Mouse (Mus musculus) heart, embryonic 13.5 days (tissue): ENCODE measurements around the gene Gimap1. TPM values are rescaled to one million over a fixed set of nuclear protein-coding genes. Genes with fewer than 3 reads are reported as not detected.

Source experiments
- ATAC-seq: fragments of 200-750 bp; cut with Nextera tagmentation; 2 replicates; pipeline ENCODE4 v1.8.0; 2017; ENCODE audit warnings: moderate TSS enrichment; ENCODE audit not compliant: insufficient number of reproducible peaks, low FRiP score, low TSS enrichment; ENCODE audit errors: extremely low read depth
- H3K27ac ChIP-seq: fragments of 300-500 bp; sonication (generic); replicated peaks from 2 replicates; pipeline ENCODE4 v1.5.1; 2015; ENCODE audit warnings: moderate library complexity, mild to moderate bottlenecking, inconsistent platforms
- H3K27me3 ChIP-seq: fragments of 300-500 bp; sonication (generic); replicated peaks from 2 replicates; pipeline ENCODE4 v1.6.1; 2015; ENCODE audit warnings: mild to moderate bottlenecking, inconsistent platforms
- H3K36me3 ChIP-seq: fragments of 300-500 bp; sonication (generic); 2 replicates; pipeline ENCODE4 v1.6.1; 2015; ENCODE audit warnings: mild to moderate bottlenecking, inconsistent platforms
- H3K4me1 ChIP-seq: fragments of 300-500 bp; sonication (generic); 2 replicates; pipeline ENCODE4 v1.6.1; 2015; ENCODE audit warnings: inconsistent platforms
- H3K4me2 ChIP-seq: fragments of 300-500 bp; sonication (generic); 2 replicates; pipeline ENCODE4 v1.6.1; 2015; ENCODE audit warnings: inconsistent platforms, mild to moderate bottlenecking, moderate library complexity
- H3K4me3 ChIP-seq: fragments of 300-500 bp; sonication (generic); 2 replicates; pipeline ENCODE4 v1.5.1; 2015; ENCODE audit warnings: moderate library complexity, mild to moderate bottlenecking, inconsistent platforms
- H3K9ac ChIP-seq: fragments of 300-500 bp; sonication (generic); 2 replicates; pipeline ENCODE4 v1.6.1; 2015; ENCODE audit warnings: inconsistent platforms, mild to moderate bottlenecking, moderate library complexity
- H3K9me3 ChIP-seq: fragments of 300-500 bp; sonication (generic); 2 replicates; pipeline ENCODE4 v1.6.1; 2016; ENCODE audit warnings: inconsistent platforms
- WGBS: fragments of 180-500 bp; shearing (Covaris S2); methylation state at CpG from one replicate; pipeline ENCODE4 v1.1.7; 2015; ENCODE audit warnings: mixed read lengths; 5-methylcytosine and 5-hydroxymethylcytosine counted together
- polyA plus RNA-seq: library from polyadenylated mRNA; unstranded; fragments of >200 nt; fragmentation: Nextera tagmentation; extraction: Ambion mirVana; gene quantifications from 2 replicates; pipeline ENCODE4 v1.2.1, GENCODE M21; 2015

Gimap1 gene
- polyA plus RNA-seq, 1 experiment from 2014 or later: 24.2 TPM

- Histone ChIP-seq H3K4me3 (no peak overlapping the region), H3K27me3 (no peaks in the 10 kb centered on the region), H3K4me2 (no peak overlapping the region), H3K9ac (no peak overlapping the region), H3K27ac (no peak overlapping the region), H3K36me3 (no peaks in the 10 kb centered on the region), H3K9me3 (no peaks in the 10 kb centered on the region), H3K4me1 (no peaks in the 10 kb centered on the region)
- ATAC-seq: no peak
- 57% methylated on average over 9 of the region's 9 CpGs for WGBS
Measured at GRCm38 (mm10) chr6:48768178-48768869, 29.5 kb downstream of the Gimap1 start.

GRCm38 (mm10) chr6:48768933-48769332 is 30.1 kb downstream of the Gimap1 start:
- H3K27me3 ChIP-seq: no peaks in the 10 kb centered on the region
- H3K4me2 ChIP-seq: no peak overlapping the region
- no peak overlapping the region for H3K9ac ChIP-seq
- 73% methylated on average over 3 of the region's 3 CpGs for WGBS
- no peaks in the 10 kb centered on the region for H3K4me1 ChIP-seq
- no peaks in the 10 kb centered on the region for H3K9me3 ChIP-seq
- no peaks in the 10 kb centered on the region for H3K36me3 ChIP-seq
- ATAC-seq: no peak
- no peak overlapping the region for H3K27ac ChIP-seq
- no peak overlapping the region for H3K4me3 ChIP-seq

GRCm38 (mm10) chr6:48770696-48771095 is 31.8 kb downstream of the Gimap1 start, which contains the start of gene Gimap3:
TSS of gene Gimap3 (minus strand) at chr6:48770851.
- no peak for ATAC-seq
- H3K4me1 ChIP-seq: no peaks in the 10 kb centered on the region
- H3K9me3 ChIP-seq: no peaks in the 10 kb centered on the region
- 77% methylated on average over 3 of the region's 3 CpGs for WGBS
- H3K9ac ChIP-seq: no peak within 1 kb of the TSS
- H3K27ac ChIP-seq: no peak within 1 kb of the TSS
- no peak within 1 kb of the TSS for H3K4me2 ChIP-seq
- H3K36me3 ChIP-seq: no peaks in the 10 kb centered on the region
- H3K27me3 ChIP-seq: no peaks in the 10 kb centered on the region
- H3K4me3 ChIP-seq: no peak within 1 kb of the TSS

GRCm38 (mm10) chr6:48772030-48772429 is 33.2 kb downstream of the Gimap1 start:
- Histone ChIP-seq H3K4me3 (no peak overlapping the region), H3K4me2 (no peak overlapping the region), H3K27me3 (no peaks in the 10 kb centered on the region), H3K9ac (no peak overlapping the region), H3K9me3 (no peaks in the 10 kb centered on the region), H3K27ac (no peak overlapping the region), H3K36me3 (no peaks in the 10 kb centered on the region), H3K4me1 (no peaks in the 10 kb centered on the region)
- WGBS: 10% methylated on average over 8 of the region's 8 CpGs
- no peak for ATAC-seq

GRCm38 (mm10) chr6:48784406-48784805 is 45.6 kb downstream of the Gimap1 start:
- ATAC-seq: no peak
- Histone ChIP-seq H3K27me3 (no peaks in the 10 kb centered on the region), H3K36me3 (no peaks in the 10 kb centered on the region), H3K4me3 (no peak overlapping the region), H3K9me3 (no peaks in the 10 kb centered on the region), H3K4me1 (0 out of 2 replicates have a peak, but pooled peaks cover 2% of the 10 kb centered on the region), H3K27ac (no peak overlapping the region), H3K9ac (no peak overlapping the region), H3K4me2 (no peak overlapping the region)
- WGBS: 86% methylated on average over 1 of the region's 1 CpGs

GRCm38 (mm10) chr6:48785189-48785588 is 46.3 kb downstream of the Gimap1 start:
- H3K36me3 ChIP-seq: no peaks in the 10 kb centered on the region
- H3K27ac ChIP-seq: no peak overlapping the region
- no peak for ATAC-seq
- 56% methylated on average over 1 of the region's 1 CpGs for WGBS
- H3K4me1 ChIP-seq: 0 out of 2 replicates have a peak, but pooled peaks cover 2% of the 10 kb centered on the region
- H3K27me3 ChIP-seq: no peaks in the 10 kb centered on the region
- H3K4me2 ChIP-seq: no peak overlapping the region
- no peak overlapping the region for H3K4me3 ChIP-seq
- H3K9ac ChIP-seq: no peak overlapping the region
- no peaks in the 10 kb centered on the region for H3K9me3 ChIP-seq

- 69% methylated on average over 2 of the region's 2 CpGs for WGBS
- H3K4me2 ChIP-seq: no peak overlapping the region
- no peaks in the 10 kb centered on the region for H3K27me3 ChIP-seq
- H3K36me3 ChIP-seq: no peaks in the 10 kb centered on the region
- no peak overlapping the region for H3K27ac ChIP-seq
- 0 out of 2 replicates have a peak, but pooled peaks cover 2% of the 10 kb centered on the region for H3K4me1 ChIP-seq
- H3K9ac ChIP-seq: no peak overlapping the region
- ATAC-seq: no peak
- no peaks in the 10 kb centered on the region for H3K9me3 ChIP-seq
- no peak overlapping the region for H3K4me3 ChIP-seq
Measured at GRCm38 (mm10) chr6:48785601-48786000, 46.7 kb downstream of the Gimap1 start.

- Histone ChIP-seq H3K36me3 (no peaks in the 10 kb centered on the region), H3K27me3 (no peaks in the 10 kb centered on the region), H3K4me1 (0 out of 2 replicates have a peak, but pooled peaks cover 2% of the 10 kb centered on the region), H3K4me3 (no peak overlapping the region), H3K9me3 (no peaks in the 10 kb centered on the region), H3K27ac (no peak overlapping the region), H3K4me2 (no peak overlapping the region), H3K9ac (no peak overlapping the region)
- no peak for ATAC-seq
- WGBS: 75% methylated on average over 2 of the region's 2 CpGs
Measured at GRCm38 (mm10) chr6:48787867-48788266, 49.0 kb downstream of the Gimap1 start.

Other genes with a start within 250 kb of the Gimap1 start
- 18.2 and 22.7 TPM in 2 replicates for gene Atp6v0e2, start 201.4 kb upstream of the Gimap1 start, polyA plus RNA-seq
- gene Lrrc61, start 184.3 kb upstream of the Gimap1 start, polyA plus RNA-seq: 7.2 and 7.6 TPM in 2 replicates
- 29.7 and 35.8 TPM in 2 replicates for gene Rarres2, start 166.3 kb upstream of the Gimap1 start, polyA plus RNA-seq
- 0.86 TPM in 1 of 2 replicates, not detected in the other for gene Gm45021, start 149.4 kb upstream of the Gimap1 start, polyA plus RNA-seq
- 22.5 and 24.6 TPM in 2 replicates for gene Repin1, start 145.2 kb upstream of the Gimap1 start, polyA plus RNA-seq
- not detected in 2 replicates for gene Gm44965, start 145.1 kb upstream of the Gimap1 start, polyA plus RNA-seq
- gene Zfp775, start 137.0 kb upstream of the Gimap1 start, polyA plus RNA-seq: 4.8 and 5.5 TPM in 2 replicates
- gene AI854703, start 112.3 kb upstream of the Gimap1 start, polyA plus RNA-seq: 1.2 TPM in 2 replicates
- gene Gimap8, start 91.8 kb upstream of the Gimap1 start, polyA plus RNA-seq: 1.1 and 1.2 TPM in 2 replicates
- gene Gimap9, start 62.9 kb upstream of the Gimap1 start, polyA plus RNA-seq: 7.5 and 8.7 TPM in 2 replicates
- 18.4 and 19.1 TPM in 2 replicates for gene Gimap4, start 54.5 kb upstream of the Gimap1 start, polyA plus RNA-seq
- 33.4 TPM in 2 replicates for gene Gimap6, start 30.8 kb upstream of the Gimap1 start, polyA plus RNA-seq
- 3.7 and 5.0 TPM in 2 replicates for gene Gm28053, start 20.4 kb upstream of the Gimap1 start, polyA plus RNA-seq
- not detected in 2 replicates for gene Gimap7, start 20.4 kb upstream of the Gimap1 start, polyA plus RNA-seq
- 7.2 and 8.2 TPM in 2 replicates for gene Gimap5, start 7.1 kb downstream of the Gimap1 start, polyA plus RNA-seq
- gene Gimap3, start 31.8 kb downstream of the Gimap1 start, polyA plus RNA-seq: 0.06 TPM in 1 of 2 replicates, not detected in the other
- 94.5 and 102 TPM in 2 replicates for gene Tmem176a, start 101.9 kb downstream of the Gimap1 start, polyA plus RNA-seq
- gene Tmem176b, start 102.4 kb downstream of the Gimap1 start, polyA plus RNA-seq: 249 and 268 TPM in 2 replicates
- not detected in 2 replicates for gene Aoc1, start 133.8 kb downstream of the Gimap1 start, polyA plus RNA-seq
- not detected in 2 replicates for gene 1600015I10Rik, start 190.8 kb downstream of the Gimap1 start, polyA plus RNA-seq
- not detected in 2 replicates for gene Doxl2, start 235.9 kb downstream of the Gimap1 start, polyA plus RNA-seq
- gene Svs1, start 247.8 kb downstream of the Gimap1 start, polyA plus RNA-seq: not detected in 2 replicates